ENCODE assay signal across 1 mouse cellular context in the genomic region with DNA sequence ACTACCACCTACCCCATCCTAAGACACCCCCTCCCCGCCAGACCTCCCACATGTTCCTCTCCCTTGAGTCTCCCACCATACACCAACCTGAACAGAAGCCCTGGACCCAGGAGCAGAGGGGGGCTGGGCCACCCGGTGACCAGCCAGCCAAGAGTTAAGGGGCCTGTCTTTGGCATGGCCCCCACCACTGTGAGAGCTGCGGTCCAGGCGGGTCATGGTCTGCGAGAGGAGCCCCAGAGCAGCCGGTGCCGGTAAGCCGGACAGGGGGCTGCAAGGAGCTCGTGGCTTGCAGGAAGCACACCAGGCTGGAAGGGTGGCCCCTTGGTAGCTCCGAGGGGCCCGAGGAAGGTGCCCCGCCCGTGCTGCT.
TF ChIP-seq lines count a peak whose summit lies in the region.

No protein-coding gene starts in this region.

TF ChIP-seq in CH12.LX, 34 proteins besides CTCF, POLR2A, EP300 and RAD21:
- TF ChIP-seq RCOR1 (conservative IDR thresholded peaks at IDR 0.05; ENCODE audit: low read depth, low read length) (0 out of 2 replicates have a peak, but pooled peaks have one; percentile 21), IRF4 (IDR thresholded peaks at IDR 0.05; ENCODE audit: low read depth, low read length) (no peak), TCF12 (IDR thresholded peaks at IDR 0.05; ENCODE audit: low read depth, low read length) (no peak), ETS1 (conservative IDR thresholded peaks at IDR 0.05; ENCODE audit: low read depth, low read length) (no peak), MAZ (IDR thresholded peaks at IDR 0.05; ENCODE audit: low read depth, low read length) (no peak), ZNF384 (IDR thresholded peaks at IDR 0.05; ENCODE audit: low read depth, low read length) (no peak), TBP (conservative IDR thresholded peaks at IDR 0.05; ENCODE audit: low read depth, low read length) (no peak), JUND (conservative IDR thresholded peaks at IDR 0.05; ENCODE audit: low read depth, low read length) (no peak), ELF1 (IDR thresholded peaks at IDR 0.05; ENCODE audit: low read depth, low read length) (no peak), MXI1 (IDR thresholded peaks at IDR 0.05; ENCODE audit: low read depth, low read length) (no peak), MEF2A (IDR thresholded peaks at IDR 0.05; ENCODE audit: borderline replicate concordance, low read depth, low read length) (peak; percentile 7; the same call in 1 of the 2 replicates), MAX (IDR thresholded peaks at IDR 0.05; ENCODE audit: low read length) (peak; percentile 10; the same call in 1 of the 2 replicates), MYC (IDR thresholded peaks at IDR 0.05; ENCODE audit: low read depth, low read length) (no peak), POLR2AphosphoS2 (IDR thresholded peaks at IDR 0.05; ENCODE audit: low read depth, low read length) (no peak), MAFK (IDR thresholded peaks at IDR 0.05; ENCODE audit: insufficient replicate concordance, low read length) (no peak), USF1 (IDR thresholded peaks at IDR 0.05; ENCODE audit: low read depth, low read length) (no peak), CHD2 (IDR thresholded peaks at IDR 0.05; ENCODE audit: low read length) (no peak), SMC3 (IDR thresholded peaks at IDR 0.05; ENCODE audit: low read depth, low read length) (no peak), JUN (IDR thresholded peaks at IDR 0.05; ENCODE audit: insufficient read depth, low read depth, low read length) (no peak), CHD1 (IDR thresholded peaks at IDR 0.05; ENCODE audit: low read depth, low read length) (peak; percentile 96; the same call in 1 of the 2 replicates)
